Mouse (Mus musculus): Measurements from ENCODE around the gene Aim2. TPM values are rescaled to one million over a fixed set of nuclear protein-coding genes. Genes with fewer than 3 reads are reported as not detected.

Aim2 gene
- total RNA-seq, 2 experiments from 2014 or later, result 2.5 to 4.1 TPM

DNA sequence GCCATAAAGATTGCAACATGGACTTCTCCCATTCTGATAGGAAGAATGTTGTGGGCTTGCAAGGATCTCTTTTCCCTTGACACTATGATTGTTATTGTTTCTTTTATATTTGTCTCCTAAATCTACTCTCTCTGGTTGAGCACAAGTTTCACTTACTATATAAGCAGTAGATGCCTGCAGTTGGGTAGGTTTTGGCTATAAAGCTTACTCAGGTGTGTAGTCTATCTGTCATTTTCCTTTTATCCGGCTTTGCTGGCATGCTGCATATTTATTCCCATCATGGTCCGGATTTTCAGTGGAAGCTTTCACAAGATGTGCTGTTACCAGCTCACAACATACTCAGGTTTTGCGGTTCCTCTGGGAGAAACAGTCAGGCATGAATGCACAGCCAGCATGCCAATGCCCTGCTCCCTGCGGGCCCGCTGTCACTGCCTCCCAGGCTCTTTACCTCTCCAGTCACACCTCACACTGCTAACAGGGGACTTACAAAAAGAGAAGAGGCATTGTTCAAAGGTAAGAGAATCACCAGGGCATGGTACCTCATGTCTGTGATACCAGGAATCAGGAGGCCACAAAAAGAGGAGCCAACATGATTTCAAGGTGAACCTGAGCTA lies 54.1 kb downstream of the Aim2 start:
- DNase-seq (ENCODE audit: extremely low spot score in 1 of 2, low spot score in 2 of 2), result no peak
- Histone ChIP-seq H3K27ac (no peak overlapping the region), H3K4me3 (no peak overlapping the region)
- TF ChIP-seq CTCF (IDR thresholded peaks at IDR 0.05), result no peak
- intact Hi-C loops (cut with DNase I), result no loop called here

DNA sequence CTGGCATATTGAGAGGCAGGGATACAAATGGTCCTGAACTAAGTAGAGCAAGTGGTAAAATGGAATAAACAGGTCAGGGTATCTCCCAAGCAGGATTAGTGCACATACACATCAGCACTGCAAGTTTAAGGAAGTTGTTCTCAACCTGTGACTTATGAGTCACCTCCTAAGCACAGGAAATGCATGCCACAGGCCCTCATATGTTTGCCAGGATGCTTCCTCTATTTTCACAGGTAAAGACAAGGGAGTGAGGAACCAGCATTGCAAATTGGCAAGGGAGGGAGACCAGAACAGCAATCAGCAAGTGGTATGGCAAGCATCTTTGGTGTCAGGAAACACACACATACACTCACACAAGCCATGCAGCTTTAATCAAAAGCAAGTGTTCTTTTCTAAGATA lies 58.4 kb downstream of the Aim2 start:
- DNase-seq (ENCODE audit: extremely low spot score in 1 of 2, low spot score in 2 of 2), result no peak
- no peak overlapping the region for H3K4me3 ChIP-seq
- H3K27ac ChIP-seq, result no peak overlapping the region
- no peak for TF ChIP-seq CTCF (IDR thresholded peaks at IDR 0.05)
- intact Hi-C loops (cut with DNase I), result no loop called here

DNA sequence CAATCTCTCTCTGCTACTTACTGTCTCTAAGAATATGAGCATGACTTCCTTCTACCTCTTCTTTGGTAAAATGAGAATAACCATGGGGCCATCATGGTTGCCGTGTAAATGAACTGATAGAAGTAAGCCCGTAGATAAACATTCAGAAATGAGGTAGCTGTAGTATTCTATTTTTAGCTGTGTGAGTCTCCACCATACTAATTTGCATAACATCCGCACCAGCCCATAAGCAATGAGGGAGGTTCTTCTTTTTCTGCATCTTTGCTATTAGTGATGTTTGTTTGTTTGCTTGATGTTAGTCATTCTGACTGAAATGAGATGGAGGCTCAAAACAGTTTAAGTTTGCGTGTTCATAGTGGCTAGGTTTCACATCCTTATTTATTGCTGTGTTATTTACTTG lies 61.2 kb downstream of the Aim2 start:
- DNase-seq (ENCODE audit: extremely low spot score in 1 of 2, low spot score in 2 of 2), result no peak
- no peak for TF ChIP-seq CTCF (IDR thresholded peaks at IDR 0.05)
- no peak overlapping the region for H3K4me3 ChIP-seq
- H3K27ac ChIP-seq, result no peak overlapping the region
- intact Hi-C loops (cut with DNase I), result no loop called here

DNA sequence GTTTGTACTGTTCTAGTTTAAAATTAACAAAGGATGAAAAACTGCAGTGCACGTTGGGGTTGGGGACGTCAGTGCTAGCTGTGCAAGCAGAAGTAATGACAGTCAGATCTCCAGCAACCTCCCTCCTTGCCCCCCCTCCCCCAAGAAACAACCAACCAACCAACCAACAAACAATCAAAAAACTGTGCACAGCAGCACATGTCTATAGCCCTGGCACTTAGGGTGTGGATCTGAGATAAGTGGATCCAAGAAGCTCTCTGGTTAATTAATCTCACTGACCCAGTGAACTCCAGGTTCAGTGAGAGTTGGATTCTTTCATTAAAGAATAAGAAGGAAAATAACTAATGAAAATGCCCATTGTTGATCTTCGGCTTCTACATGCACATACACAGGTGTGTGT lies 64.0 kb downstream of the Aim2 start:
- DNase-seq (ENCODE audit: extremely low spot score in 1 of 2, low spot score in 2 of 2), result no peak
- intact Hi-C loops (cut with DNase I), result no loop called here
- H3K4me3 ChIP-seq, result no peak overlapping the region
- no peak overlapping the region for H3K27ac ChIP-seq
- no peak for TF ChIP-seq CTCF (IDR thresholded peaks at IDR 0.05)

DNA sequence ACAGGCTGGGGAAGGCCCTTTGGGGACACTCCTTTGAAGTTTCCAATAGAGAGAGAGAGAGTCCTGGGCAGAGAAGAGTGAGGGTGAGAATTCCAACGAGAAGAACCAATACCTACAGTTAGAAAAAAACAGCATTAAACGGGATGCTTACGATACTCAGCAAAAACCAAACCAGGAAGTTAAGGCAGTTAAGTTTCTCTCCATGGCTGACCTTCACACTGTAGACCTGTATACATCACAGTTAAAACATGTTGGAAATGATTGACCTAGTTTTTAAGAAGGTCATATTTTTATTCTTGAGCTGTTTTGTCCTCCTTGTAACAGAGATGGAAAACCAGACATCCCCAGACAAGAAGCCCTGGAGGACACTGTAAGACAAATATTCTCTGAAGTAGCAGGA lies 67.8 kb downstream of the Aim2 start:
- intact Hi-C loops (cut with DNase I), result no loop called here
- no peak overlapping the region for H3K4me3 ChIP-seq
- TF ChIP-seq CTCF (IDR thresholded peaks at IDR 0.05), result no peak
- no peak overlapping the region for H3K27ac ChIP-seq
- DNase-seq (ENCODE audit: extremely low spot score in 1 of 2, low spot score in 2 of 2), result no peak

DNA sequence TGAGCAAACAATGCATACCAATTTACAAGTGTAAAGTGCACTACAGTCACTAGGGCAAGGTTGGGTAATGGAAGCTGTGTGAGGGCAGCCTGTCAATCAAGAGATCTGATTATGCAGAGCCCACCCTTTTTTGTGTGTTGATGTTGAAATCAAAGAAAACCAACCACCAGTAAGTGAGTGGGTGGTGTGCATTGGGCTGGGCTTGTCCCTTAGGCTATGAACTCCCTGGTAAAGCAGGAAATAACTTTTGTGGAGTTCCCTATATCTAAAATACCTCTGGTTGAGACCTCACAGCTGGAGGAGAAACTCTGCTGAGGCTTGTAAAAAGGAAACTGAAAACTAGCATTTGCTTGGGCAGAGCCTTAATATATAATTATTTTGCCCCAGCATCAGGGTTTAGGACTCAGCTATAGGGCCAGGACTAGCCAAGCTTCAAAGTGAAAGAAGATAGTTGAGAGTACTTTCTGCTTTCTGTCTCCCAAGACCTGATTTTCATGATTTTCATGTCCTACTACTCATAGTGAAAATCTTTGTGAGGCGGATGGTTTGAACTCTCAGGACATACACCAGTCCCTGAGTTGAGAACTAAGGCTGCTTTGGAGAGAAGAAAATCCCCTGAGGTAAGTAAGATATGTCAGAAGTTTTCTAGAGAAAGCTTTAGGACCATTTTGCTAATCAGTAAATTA lies 68.4 kb downstream of the Aim2 start:
- Histone ChIP-seq H3K4me3 (no peak overlapping the region), H3K27ac (no peak overlapping the region)
- intact Hi-C loops (cut with DNase I), result no loop called here
- no peak for DNase-seq (ENCODE audit: extremely low spot score in 1 of 2, low spot score in 2 of 2)
- TF ChIP-seq CTCF (IDR thresholded peaks at IDR 0.05), result no peak

DNA sequence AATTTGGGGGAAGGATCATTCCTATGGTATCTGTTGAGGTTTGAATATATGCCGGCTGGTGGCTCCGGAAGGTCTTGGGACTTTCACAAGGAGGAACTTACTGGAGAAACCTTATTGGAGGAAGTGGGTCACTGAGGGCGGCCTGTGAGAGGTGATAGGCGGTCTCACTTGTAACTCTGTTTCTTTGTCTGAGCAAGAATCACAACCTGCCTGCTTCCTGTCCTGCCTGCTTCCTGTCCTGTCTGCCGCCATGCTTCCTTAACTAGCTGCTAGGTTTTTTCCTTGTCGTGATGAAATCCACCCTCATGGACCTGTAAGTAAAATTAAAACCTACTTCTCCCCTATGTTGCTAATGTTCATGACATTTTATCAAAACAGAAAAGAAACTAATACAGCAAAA lies 69.7 kb downstream of the Aim2 start:
- no peak overlapping the region for H3K4me3 ChIP-seq
- intact Hi-C loops (cut with DNase I), result no loop called here
- DNase-seq (ENCODE audit: extremely low spot score in 1 of 2, low spot score in 2 of 2), result no peak
- no peak for TF ChIP-seq CTCF (IDR thresholded peaks at IDR 0.05)
- H3K27ac ChIP-seq, result no peak overlapping the region

DNA sequence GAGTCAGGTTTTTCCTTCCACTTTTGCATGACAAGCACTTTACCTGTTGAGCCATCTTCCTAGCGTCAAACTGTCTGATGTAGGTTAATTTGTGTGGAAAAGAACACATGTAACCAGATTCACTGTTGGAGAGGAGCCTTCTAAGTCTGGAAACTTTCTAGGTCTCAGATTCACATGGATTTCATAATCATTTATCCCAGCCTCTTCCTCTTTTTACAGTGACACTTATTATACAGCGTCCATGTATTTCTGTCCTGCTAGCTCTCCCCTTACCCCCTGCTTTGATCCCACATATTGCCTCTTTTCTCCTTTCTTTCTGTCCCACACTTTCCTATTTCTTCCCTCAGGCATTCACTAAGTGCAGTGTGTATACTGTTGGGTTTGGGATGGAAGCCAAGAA lies 75.7 kb downstream of the Aim2 start:
- intact Hi-C loops (cut with DNase I), result no loop called here
- no peak for TF ChIP-seq CTCF (IDR thresholded peaks at IDR 0.05)
- DNase-seq (ENCODE audit: extremely low spot score in 1 of 2, low spot score in 2 of 2), result no peak
- no peak overlapping the region for H3K4me3 ChIP-seq
- H3K27ac ChIP-seq, result no peak overlapping the region

DNA sequence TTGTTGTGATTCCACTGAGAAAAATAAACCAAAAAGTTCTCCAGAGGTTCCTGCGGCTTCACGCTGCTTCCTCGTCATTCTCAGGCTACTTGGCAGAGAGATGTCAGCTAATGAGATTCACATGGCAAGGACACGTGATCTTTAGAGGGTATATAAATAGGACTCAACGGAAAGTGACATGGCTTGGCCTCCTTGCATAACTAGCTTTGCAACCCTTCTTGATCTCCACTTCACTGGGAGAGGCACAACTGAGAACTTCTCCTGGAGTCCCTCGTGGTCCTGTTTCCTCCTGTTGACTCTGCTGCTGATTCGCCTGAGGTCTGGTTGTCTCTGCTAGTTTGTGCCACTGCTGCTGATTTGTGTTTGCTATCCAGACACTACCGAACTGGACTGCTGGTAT lies 76.7 kb downstream of the Aim2 start:
- no peak for DNase-seq (ENCODE audit: extremely low spot score in 1 of 2, low spot score in 2 of 2)
- intact Hi-C loops (cut with DNase I), result no loop called here
- no peak overlapping the region for H3K4me3 ChIP-seq
- H3K27ac ChIP-seq, result no peak overlapping the region
- no peak for TF ChIP-seq CTCF (IDR thresholded peaks at IDR 0.05)

DNA sequence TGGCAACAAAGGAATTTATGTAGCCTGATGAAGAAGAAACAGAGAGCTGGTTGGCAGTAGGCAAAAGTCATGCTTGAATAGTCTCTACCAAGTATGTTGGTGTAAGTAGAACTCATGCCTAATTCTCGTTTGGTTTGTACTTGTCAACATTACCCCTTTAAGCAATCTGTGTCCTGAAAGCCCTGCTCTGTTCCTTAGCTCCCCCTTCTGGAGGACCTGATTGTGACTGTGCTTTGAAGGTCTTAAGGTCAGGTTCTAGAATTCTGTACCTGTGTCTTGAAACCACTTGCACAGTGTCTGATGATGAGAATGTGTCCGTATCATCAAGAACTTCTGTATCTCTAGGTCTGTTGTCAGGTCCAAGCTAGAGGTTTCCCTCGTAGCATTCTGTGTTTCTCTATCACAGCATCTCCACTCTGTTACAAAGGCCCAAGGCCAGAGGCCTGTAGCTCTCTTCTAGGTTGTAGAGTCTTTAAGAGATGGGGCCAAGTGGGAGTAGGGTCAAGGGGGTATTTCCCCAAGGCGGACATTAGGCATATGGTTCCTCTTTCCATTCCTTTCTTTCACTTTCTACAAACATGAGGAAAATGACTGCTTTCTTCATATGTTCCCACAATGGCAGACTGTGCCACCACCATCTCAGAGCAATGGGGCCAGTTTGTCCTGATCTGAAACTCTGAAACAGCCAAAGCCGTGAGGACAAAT lies 79.5 kb downstream of the Aim2 start:
- Histone ChIP-seq H3K27ac (no peak overlapping the region), H3K4me3 (no peak overlapping the region)
- DNase-seq (ENCODE audit: extremely low spot score in 1 of 2, low spot score in 2 of 2), result no peak
- no peak; the same call in 1 of the 2 replicates for TF ChIP-seq CTCF (IDR thresholded peaks at IDR 0.05)
- intact Hi-C loops (cut with DNase I), result no loop called here

DNA sequence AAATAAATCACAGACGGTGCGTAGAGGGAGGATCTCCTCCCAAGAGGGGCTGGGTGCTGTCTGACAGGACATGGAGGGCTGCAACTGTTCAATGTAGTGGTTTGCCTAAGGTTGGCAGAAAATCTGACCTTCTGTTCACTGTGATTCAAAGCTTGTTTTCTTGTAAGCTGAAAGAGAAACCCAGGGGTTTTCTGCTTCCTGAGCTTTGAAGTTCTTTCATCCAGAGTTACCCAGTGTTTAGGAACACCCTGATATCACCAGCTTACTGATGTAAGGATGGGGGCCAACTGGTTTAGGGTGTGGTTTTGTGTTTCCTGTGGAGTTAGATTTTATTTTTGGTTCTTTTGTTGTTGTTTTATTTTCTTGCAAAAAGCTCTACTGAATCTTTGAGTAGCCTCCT lies 81.7 kb downstream of the Aim2 start:
- intact Hi-C loops (cut with DNase I), result no loop called here
- H3K4me3 ChIP-seq, result no peak overlapping the region
- TF ChIP-seq CTCF (IDR thresholded peaks at IDR 0.05), result no peak
- DNase-seq (ENCODE audit: extremely low spot score in 1 of 2, low spot score in 2 of 2), result no peak
- no peak overlapping the region for H3K27ac ChIP-seq

DNA sequence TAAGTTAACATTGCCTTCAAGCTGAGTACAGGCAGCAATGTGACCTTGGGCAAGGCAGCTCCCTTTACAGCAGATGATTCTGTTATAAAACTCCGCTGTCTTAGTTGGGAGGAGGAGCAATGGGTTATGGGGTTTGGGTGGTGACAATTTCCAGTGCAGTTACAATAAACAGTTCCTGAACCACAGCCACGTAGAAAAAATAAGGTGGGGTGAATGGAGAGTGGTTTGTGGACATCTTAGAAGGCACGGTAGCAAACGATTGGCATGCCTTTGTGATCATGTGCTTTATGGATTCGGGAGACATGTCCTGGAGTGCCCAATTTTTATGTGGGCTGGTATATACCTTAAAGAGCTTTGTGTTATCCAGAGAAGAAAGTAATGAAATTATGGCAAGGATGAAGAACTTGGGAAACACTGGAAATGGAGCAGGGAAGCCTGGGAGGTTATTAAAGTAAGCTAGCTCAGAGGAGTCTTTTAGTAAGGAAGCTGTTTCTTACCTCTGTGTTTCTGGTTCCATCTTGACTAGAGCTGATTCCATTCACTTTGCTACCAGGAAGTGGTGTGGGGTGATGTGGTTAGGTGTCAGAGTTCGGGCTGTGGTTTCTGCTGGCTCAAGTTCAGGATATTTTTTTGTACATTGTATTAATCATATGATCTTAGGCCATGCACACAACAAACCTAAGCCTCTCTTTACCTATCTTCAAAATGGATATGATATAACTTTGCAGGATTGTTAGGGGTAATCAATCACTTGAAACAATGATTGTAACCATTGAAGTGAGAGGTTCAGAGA lies 86.7 kb downstream of the Aim2 start:
- Histone ChIP-seq H3K4me3 (no peak overlapping the region), H3K27ac (no peak overlapping the region)
- intact Hi-C loops (cut with DNase I), result no loop called here
- TF ChIP-seq CTCF (IDR thresholded peaks at IDR 0.05), result no peak
- DNase-seq (ENCODE audit: extremely low spot score in 1 of 2, low spot score in 2 of 2), result no peak

Measured in left cerebral cortex, adult 2 months (tissue).